Mouse (Mus musculus) adrenal gland, adult 18-20 months (tissue): ENCODE data around the gene Nol8. TPM values are rescaled to one million over a fixed set of nuclear protein-coding genes. Genes with fewer than 3 reads are reported as not detected.

Source experiments
- DNase-seq, 2 experiments: peaks; one replicate each; pipeline ENCODE4 v3.0.0; 2021 to 2022; ENCODE audit warnings: low spot score in 2 of 2
- long read RNA-seq, 2 experiments: library from polyadenylated mRNA; stranded (forward); transcript quantifications; one replicate each; pipeline ENCODE4 v2.0.0; 2021
- total RNA-seq, 2 experiments: library from RNA; stranded (reverse); gene quantifications; 1 replicate in 1 of 2; 2 replicates in 1 of 2; pipeline ENCODE4 v1.2.3; 2021

The Nol8 gene
- total RNA-seq: 10 to 100 TPM; 22.0 to 24.7 TPM
- long read RNA-seq, experiment 1, full-length matches to known transcripts: 4 of 8 reads
- long read RNA-seq, experiment 1, partial matches to known transcripts: 4 of 8 reads
- long read RNA-seq, experiment 1, other reads (novel, unspliced or antisense): 0 of 8 reads
- long read RNA-seq, experiment 2, partial matches to known transcripts: 11 of 13 reads
- long read RNA-seq, experiment 2, other reads (novel, unspliced or antisense): 2 of 13 reads

DNA sequence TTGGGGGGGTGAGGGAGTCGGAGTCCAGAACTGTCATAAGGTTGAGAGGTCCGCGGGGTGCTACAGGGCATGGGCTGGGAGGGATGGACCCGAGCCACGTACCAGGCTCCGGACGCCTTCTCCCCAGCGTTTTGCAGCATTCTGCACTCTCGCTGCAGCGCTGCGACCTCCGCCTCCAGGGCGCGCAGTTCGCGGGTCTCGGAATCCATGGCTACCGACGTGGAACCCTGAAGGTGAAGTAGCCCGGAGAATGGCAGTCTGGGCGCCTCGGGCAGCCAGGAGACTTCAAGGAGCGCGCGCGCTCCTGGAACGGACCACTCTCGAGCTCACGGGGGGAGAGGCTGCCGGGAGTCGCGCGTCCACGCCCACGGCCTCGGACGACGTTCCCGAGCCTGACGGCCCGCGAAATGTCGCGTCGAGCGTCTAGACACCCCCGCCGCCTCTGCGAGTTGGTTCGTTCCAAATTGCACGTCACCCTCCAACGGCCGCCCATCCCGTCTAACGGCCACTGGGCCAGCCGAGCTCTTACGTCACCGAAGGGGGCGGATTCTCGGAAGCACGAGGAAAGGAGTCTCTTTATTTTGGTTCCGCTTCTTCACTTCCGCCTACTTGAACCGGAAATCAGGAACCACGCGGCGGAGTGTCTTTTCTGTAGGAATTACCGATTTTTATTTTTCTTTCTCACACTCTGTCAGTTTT lies at the start of gene Nol8, which contains the start of gene Cenpp:
Nol8 (plus strand) TSS at position 598 of the 699 bp plus-strand sequence.
Cenpp (minus strand) TSS at position 305 of the 699 bp plus-strand sequence.
- DNase-seq: peak; percentile 98 to 99

DNA sequence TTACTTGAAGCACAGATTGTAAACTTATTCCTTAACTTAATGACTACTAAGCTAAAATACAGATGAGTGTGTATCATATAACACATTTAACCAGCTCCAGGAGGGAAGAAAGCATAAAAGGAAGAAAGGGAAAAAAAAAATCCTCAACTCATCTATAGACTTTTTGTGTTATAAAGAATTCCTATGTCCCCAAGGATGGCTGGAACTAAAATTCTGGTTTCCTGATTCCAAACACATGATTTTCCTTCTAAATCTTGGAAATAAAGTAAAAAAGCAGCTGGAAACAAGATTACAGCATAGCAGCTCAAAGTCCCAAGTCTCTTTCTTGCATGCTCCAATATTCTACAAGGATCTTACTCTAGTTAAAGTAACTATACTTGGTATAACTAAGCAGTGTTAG lies 49.3 kb upstream of the Nol8 start:
- DNase-seq: no peak

DNA sequence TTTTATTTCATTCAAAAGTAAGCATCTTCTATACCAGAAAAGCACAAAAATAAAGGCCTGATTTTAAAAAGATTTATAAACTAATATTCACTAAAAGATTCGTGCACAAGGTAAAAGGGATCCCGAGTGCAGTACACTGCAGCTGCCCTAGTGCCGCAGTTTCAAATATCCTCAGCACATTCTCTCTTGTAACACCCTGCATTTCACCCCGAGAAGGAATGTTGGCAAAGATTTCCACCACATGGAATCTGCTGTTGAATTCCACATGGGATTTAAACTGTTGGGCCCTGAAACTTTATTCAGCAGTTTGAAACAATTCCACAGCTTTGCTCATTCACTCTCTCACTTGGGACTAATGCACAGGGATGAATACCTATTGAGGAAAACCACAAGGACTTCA lies 45.2 kb upstream of the Nol8 start, which contains the start of gene Ogn:
Ogn (plus strand) TSS at position 333 of the 400 bp plus-strand sequence.
- no peak for DNase-seq

DNA sequence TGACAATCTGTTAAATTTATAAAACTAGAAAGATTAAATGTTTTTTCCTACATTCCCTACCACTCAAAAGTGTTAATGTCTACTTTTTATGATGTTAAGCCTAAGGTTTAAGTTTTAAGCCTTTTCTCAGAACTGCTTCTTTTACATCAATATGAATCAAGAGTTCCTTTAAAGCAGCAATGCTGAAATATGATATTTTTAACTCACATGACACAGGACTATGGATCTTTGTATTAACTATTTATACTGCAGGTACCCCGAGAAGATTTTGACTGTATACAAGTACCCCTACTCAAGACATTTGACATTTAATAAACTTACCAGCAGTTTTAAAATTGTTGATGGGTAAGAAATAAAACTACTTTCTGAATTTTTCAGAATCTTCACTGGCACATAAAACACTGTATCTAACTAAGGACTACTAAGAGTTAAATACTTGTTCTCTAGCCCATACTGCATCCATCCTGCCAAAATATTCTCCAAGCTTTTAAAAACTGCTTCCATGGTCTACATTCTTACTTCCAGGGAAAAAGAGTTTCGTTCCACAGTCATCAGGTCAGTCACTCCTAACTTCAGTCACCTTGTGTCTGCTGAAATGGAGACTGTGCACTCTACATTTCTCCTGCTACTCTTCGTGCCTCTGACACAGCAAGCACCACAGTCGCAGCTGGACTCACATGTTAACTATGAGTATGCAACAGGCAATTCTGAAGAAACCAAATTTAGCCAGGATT lies 44.1 kb upstream of the Nol8 start:
- DNase-seq: no peak

DNA sequence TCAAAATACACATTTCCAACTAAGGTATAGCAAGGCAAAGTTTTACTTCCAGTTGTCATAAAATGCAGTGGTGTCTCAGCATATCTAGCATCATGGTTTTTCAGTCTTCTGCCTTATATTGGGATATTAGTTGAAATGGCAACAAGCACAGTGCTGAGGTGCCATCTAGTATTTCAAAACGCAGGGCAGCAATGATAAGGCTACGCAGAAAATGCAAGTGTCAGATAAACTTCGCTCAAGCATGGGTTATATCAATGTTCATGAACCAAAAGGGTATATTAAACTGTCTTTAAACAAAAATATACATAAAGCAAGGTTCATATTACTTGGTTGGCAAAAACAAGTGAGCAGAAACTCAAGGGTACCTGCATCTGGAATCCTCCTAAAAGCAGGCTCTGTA lies 35.9 kb upstream of the Nol8 start:
- DNase-seq: no peak

DNA sequence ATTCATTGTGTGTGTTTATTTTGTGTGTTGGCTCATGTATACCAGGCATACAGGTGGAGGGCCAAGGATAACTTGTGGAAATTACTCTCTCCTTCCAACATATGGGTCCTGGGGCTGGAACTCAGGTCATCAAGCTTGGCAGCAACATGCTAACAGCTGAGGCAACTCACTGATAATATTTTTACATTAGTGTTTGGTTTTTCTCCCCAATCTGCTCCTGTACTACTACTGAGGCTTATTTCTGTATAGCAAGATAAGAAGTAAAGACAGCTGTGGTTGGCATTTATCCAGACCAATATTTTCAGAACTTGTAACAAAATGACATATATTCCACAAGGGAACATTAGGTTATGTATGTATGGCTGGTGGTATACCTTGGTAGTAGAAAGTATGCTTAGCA lies 34.5 kb upstream of the Nol8 start:
- no peak for DNase-seq

DNA sequence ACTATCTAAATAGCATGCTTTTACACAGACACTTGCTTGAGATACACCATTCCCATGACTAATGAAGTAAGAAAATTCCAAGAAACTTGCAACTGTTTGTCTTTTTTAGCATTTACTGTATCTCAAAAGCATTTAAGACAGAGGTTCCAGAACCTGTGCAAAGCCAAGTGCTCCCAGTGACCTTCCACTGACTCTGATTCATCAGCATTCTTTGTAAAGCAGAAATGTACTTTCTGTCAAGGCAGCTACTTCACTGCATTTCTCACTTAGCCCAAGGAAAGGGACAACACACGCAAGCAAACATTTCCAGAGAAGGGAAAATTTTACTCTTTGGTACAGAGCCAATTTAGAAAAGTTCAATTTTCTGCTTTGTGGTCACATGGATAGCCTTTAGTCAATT lies 29.7 kb upstream of the Nol8 start:
- DNase-seq: no peak

DNA sequence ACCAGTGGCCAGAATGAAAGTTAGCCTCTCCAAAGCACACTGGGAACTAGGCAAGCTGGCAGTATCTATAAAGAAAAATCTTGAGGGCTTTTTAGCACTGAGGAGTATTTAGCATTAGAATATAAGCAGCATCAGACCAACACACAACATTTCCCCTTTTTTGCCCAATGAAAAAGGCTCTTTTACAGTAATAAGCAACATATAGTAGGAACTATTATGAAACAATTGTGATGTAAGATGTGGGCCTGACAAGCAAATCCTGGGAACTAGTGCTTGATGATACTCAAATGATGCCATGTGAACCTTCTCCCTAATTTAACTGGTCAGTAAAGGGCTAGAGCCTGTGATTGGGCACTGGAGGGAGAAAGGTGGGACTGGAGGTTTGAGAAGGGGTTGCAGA lies 24.7 kb upstream of the Nol8 start:
- no peak for DNase-seq

DNA sequence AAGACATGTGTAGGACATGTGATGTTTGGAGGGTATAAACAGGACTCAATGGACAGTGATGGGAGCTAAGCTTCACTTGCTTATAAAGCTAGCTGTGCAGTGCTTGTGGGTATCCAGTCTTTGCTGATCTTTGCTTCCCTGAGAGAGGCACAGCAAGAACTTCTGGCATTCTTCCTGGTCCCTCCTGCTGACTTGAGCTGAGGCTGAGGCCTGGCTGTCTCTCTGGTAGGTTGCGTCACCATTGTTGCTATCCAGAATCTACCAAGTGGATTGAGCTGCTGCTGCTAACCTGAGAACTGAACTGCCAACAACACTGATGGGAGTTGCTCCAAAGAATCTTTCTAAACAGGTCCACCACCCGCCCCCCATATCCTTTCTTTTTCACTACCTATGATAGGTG lies 23.8 kb upstream of the Nol8 start:
- DNase-seq: no peak

DNA sequence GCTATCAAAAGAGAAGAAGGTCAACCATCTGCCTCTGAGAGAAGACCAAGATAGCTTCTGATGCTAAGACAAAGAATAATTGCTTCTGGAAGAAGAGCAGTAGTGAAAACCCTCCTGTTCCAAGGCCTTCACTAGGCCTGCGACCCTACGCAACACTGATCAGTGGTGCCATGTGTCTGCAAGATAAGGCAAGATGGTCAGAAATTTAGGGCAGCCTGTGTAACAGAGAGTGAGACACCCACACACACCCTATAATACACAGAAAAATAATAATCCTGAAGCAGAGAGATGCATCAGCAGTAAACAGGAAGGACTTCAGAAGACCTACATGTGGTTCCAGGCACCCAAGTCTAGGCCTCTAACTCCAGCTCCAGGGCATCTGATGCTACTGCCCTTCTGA lies 12.9 kb upstream of the Nol8 start:
- no peak for DNase-seq

DNA sequence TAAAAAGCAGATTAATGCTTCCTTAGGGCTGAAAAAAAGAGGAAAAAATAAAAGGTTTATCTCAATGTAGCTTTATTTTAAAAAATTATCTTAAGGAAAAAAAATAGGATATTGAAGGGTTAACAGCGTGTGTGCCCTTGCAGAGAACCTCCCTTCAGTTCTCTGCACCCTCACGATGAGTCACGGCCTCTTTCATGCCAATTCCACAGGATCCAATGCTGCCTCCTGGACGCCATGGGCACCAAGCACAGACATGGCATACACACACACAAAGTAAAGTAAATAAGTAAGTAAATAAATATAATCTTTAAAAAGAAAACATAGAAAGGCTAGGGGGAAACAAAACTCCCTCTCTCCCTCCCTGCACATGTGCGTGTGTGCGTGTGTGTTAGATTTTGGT lies 10.2 kb upstream of the Nol8 start:
- no peak for DNase-seq

DNA sequence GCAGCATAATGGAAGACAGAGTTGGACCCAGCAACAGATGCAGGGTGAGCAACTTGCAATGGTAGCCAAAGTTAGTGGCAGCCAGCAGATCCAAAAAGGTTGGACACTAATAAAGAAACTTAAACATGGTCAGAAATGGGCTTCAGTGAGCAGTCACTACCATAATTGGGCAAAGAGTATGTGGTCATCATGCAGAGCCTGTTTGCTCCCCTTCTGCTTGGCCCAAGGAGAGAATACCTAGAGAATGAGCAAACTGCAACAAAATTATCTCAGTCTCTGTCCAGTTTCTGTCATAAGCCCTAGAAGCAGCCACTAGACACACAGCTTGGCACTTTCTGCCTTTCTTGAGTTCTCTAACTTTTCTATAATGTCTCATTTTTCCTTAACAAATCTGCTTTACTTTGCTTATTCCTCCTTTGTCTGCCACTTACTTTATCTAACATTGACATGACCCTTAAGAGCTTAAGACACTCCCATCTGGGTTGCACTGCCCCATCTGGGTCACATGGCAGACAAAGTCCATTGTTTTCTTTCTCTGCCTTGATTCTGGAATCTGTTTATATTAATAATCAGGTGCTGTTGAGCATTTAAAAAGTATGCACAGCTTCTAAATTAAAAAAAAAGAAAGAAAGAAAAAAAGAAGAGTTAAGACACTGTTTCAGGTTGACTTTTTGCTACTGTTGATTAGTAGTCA lies 9.1 kb upstream of the Nol8 start:
- no peak for DNase-seq

DNA sequence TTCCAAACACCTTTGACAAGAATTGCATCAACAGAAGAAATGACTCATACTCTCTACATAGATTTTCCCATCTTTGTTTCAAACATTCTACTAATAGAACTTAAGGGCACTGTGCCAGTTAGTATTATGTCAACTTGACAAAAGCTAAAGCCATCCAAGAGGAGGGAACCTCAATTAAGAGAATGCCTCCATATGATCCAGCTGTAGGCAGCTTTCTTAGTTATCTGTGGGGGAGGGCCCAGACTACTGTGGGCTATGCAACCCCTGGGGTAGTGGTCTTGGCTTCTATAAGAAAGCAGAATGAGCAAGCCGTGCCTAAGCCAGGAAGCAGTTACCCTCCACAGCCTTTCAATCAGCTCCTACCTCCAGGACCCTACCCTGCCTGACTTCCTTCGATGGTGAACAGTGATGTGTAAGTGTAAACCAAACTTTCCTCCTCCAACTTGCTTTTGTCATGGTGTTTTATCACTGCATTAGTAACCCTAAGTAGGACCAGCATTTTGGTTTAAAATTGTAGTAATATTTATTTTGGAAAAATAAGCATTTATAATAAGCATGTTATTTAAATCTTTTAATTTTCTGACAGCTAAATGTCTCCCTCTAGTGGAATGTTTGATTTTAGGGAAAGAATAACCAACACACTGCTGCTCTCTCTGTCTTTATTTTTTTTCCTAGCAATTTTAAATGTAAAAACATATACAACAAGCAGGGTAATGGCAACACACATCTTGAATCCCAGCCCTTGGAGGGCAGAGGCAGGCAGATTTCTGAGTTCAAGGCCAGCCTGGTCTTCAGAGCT lies 7.9 kb upstream of the Nol8 start:
- no peak for DNase-seq

DNA sequence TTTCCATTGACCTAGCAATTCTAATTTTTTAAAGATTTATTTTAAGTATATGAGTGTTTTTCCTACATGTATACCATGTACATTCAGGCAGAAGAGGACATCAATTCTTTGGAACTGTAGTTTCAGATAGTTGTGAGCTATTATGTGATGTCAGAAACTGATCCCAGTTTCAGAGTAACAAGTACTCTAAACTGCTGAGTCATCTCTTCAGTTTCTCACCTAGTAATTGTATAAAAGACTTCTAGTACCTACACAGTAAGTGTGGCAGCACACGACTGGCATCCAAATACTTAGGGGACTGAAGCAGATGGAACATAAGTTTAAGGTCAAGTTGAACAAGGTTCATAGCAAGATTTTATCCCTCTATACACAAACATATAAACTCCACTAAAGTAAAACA lies 6.9 kb upstream of the Nol8 start:
- DNase-seq: no peak

DNA sequence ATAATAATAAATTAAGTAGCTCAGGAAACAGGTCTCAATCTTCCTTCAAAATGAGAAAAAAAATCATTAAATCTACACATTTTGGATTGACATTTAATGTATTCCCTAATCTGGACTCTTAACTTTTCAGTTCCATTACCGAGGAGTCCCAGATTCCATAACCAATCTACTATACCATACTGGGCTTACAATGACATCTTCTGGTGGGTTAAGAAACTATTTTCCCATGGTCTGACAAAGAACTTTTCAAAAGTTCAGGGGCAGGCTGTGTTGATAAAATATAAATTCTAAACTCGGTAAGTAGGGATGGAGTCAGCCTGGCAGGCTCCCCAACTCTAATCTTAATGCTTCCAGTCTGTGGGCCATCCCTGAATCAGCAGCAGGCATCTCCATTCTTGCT lies 1.7 kb upstream of the Nol8 start:
- DNase-seq: no peak

DNA sequence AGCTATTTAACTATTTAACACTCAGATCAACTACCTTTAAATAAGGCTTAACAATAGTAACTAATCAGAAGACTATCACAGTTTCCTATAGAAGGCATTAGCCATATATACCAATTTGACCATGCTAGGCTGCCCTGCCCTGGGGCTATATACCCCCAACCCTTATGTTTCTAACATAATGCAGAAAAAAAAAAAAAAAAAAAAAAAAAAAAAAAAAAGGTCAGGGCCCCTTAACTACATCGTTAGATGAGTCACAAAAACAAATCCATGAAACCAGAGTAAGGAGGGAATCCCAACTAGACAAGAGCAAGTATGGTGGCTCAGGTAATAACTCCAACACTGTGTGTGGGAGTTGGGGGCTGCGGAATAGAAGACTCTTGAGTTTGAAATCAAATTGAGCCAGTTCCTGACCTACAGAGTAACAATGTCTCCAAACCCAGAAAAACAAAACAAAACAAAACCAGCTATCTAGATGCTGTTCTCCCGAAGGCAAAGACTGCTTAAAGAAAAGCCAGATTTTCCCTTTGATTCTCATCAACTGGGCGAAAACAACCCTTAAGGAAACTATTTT lies 1.0 kb upstream of the Nol8 start:
- DNase-seq: no peak

DNA sequence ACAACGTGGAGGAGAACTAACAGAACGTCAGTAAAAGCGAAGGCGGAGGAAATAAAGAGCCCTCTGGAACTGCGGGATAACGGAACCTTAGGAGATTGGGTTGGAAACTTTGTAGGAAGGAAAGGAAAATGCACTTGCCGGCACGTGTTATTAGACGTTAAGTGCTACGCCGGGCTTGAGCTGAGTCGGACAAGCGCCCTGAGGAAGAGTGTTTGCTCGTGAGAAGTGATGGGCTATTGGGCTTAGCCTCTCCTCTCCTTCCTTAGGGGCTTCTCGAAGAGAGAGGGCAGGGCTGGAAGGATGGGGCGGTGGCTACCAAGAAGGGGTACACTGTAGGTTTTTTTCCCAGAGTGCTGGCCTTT lies 283 bp downstream of the Nol8 start:
- peak in 1 of 2 experiments; percentile 37 for DNase-seq

DNA sequence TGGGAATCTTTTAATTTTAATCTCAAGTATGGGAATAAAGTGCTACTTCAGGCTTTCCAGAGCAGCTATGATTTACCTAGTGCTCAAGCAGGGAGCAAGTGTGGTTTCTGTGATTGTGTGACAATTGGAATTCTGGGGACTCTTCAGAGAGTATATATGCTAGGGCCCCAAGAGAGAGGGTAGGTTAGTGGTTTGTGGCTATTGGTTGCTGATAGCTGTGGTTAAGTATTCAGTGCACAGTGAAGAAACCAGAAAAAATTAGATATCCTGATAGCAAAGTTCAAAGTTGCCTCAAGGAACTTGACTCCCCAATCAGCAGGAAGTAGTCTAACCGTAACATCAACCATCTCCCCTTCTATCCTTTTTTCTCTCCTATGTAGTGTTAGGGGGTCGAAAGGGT lies 24.9 kb downstream of the Nol8 start:
- DNase-seq: no peak

DNA sequence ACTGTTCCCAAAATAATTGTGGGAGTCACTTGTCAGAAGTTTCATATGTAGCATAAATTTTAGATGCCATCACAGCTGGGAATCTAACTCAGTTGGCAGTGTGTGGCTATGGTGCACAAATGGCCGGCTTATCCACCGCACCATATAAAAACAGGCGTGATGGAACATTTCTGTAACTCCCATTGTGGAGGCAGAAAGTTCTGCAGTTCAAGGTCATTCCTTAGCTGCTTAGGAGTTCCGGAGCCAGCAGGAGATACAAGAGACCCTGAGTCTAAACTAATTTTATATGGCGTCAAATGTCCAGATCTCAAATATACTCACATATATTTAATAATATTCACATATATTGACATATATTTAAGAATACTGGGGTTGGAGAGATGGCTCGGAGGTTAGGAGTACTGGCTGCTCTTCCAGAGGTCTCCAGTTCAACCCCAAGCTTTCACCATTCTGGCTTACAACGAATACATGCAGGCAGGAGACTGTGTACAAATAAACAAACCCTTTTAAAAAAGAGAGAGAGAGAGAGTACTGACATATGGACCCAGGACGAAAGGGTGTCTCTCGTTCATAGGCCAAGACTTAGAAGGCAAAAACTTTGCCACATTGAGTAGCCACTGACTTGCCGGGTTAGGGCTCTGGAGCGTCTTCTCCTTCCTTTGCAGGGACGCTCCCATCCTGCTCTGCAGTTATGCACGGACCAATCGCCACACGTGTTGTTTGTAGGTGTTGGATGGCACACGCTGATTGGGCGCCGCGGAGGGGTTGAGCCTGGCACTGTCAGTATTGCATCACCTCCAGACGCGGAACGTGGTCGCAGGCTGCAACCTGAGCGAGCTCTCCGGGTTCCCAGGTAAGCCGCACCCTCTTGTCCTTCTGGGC lies 28.7 kb downstream of the Nol8 start, which contains the start of gene Iars:
Iars (plus strand) TSS at position 750 of the 882 bp plus-strand sequence.
- peak; percentile 97 to 98 for DNase-seq
